Comparison of ENCODE assay signal across 31 mouse cellular contexts in the genomic region with DNA sequence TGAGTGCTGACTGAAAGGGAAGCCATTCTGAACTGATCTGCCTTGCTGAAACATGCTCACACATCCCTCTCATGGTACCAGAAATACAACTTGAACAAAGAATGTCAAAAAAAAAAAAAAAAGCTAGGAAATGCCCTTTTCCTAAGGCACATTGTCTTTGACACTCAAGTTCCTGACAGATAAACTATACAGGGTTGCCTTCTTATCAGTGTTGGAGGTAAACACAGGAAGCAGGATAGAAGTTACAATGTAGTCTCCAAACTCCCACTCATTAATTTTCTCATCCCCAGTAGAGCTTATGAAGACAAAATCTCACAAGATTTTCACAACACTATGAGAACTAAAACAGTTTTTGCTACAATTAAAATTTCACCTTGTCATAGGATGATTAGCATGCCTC. TPM values are rescaled to one million over a fixed set of nuclear protein-coding genes. Genes with fewer than 3 reads are reported as not detected.
A peak's percentile ranks its signal among the peaks of the same experiment; 100 is the strongest.
DNase-seq lines count a peak whose midpoint lies in the region; ATAC-seq and TF ChIP-seq lines count a peak whose summit lies in the region.
"Had no signal": no experiment of that assay in that cellular context is flagged by ENCODE, and none has a peak within 500 bp of the region (broad histone marks: within the 10 kb centered on the region; RNA-seq: fewer than 3 reads in every experiment).

No protein-coding gene starts in this region.

- H3K27ac ChIP-seq in heart, embryonic 13.5 days (replicated peaks): peak overlapping the region; percentile 42
- H3K27ac ChIP-seq in heart, embryonic 16.5 days (ENCODE audit: low read length): peak overlapping the region; percentile 48
- no peak overlapping the region for H3K27ac ChIP-seq in lung, embryonic 14.5 days (ENCODE audit: low read depth)
- H3K27ac ChIP-seq in lung, postnatal 0 days (ENCODE audit: low read length): peak overlapping the region; percentile 4; the same call in 1 of the 2 replicates
- H3K27ac ChIP-seq: forebrain, embryonic 10.5 days; forebrain, embryonic 13.5 days; heart, adult 2 months; hindbrain, embryonic 14.5 days; hindbrain, postnatal 0 days had no signal

- intact Hi-C loops in heart, postnatal 25 days (cut with DNase I): no loop called here
- intact Hi-C loops in heart, postnatal 14 days (cut with DNase I): no loop called here

- H3K9ac ChIP-seq in heart, embryonic 13.5 days: no peak overlapping the region
- no peak overlapping the region for H3K9ac ChIP-seq in heart, embryonic 16.5 days (ENCODE audit: low read length)
- no peak overlapping the region for H3K9ac ChIP-seq in lung, embryonic 14.5 days
- no peak overlapping the region for H3K9ac ChIP-seq in lung, postnatal 0 days (replicated peaks; ENCODE audit: low read depth)
- H3K9ac ChIP-seq: forebrain, embryonic 13.5 days; hindbrain, embryonic 14.5 days had no signal

- H3K4me2 ChIP-seq in heart, embryonic 13.5 days: no peak overlapping the region
- H3K4me2 ChIP-seq in heart, embryonic 16.5 days (ENCODE audit: low read depth, low read length): no peak overlapping the region
- no peak overlapping the region for H3K4me2 ChIP-seq in lung, embryonic 14.5 days
- H3K4me2 ChIP-seq in lung, postnatal 0 days (replicated peaks; ENCODE audit: low read depth, low read length): no peak overlapping the region
- H3K4me2 ChIP-seq: forebrain, embryonic 13.5 days; hindbrain, embryonic 14.5 days had no signal

- peaks cover 3% of the 10 kb centered on the region; the same call in 1 of the 2 replicates for H3K27me3 ChIP-seq in heart, embryonic 13.5 days (replicated peaks)
- H3K27me3 ChIP-seq in heart, embryonic 16.5 days (ENCODE audit: control insufficient read depth, insufficient read depth, low read length): no peaks in the 10 kb centered on the region; the same call in 1 of the 2 replicates
- H3K27me3 ChIP-seq in lung, embryonic 14.5 days (ENCODE audit: insufficient read depth, low read length): no peaks in the 10 kb centered on the region
- H3K27me3 ChIP-seq in lung, postnatal 0 days (replicated peaks; ENCODE audit: insufficient read depth, low read length): no peaks in the 10 kb centered on the region
- H3K27me3 ChIP-seq: CH12.LX had no signal

- peak; percentile 83 for TF ChIP-seq EP300 in lung, postnatal 0 days (IDR thresholded peaks at IDR 0.05)

- no peaks in the 10 kb centered on the region for H3K36me3 ChIP-seq in heart, embryonic 13.5 days
- no peaks in the 10 kb centered on the region for H3K36me3 ChIP-seq in heart, embryonic 16.5 days (ENCODE audit: control insufficient read depth, insufficient read depth)
- no peaks in the 10 kb centered on the region for H3K36me3 ChIP-seq in lung, embryonic 14.5 days (ENCODE audit: insufficient read depth)
- H3K36me3 ChIP-seq in lung, postnatal 0 days (ENCODE audit: insufficient read depth, low read length): no peaks in the 10 kb centered on the region
- H3K36me3 ChIP-seq: forebrain, embryonic 10.5 days; G1E had no signal

- peaks cover 17% of the 10 kb centered on the region for H3K4me1 ChIP-seq in heart, embryonic 13.5 days
- no peaks in the 10 kb centered on the region for H3K4me1 ChIP-seq in heart, embryonic 16.5 days (ENCODE audit: control insufficient read depth, insufficient read depth, low read length)
- no peaks in the 10 kb centered on the region for H3K4me1 ChIP-seq in lung, embryonic 14.5 days (ENCODE audit: insufficient read depth)
- H3K4me1 ChIP-seq in lung, postnatal 0 days (ENCODE audit: insufficient read depth, low read depth, low read length): no peaks in the 10 kb centered on the region
- H3K4me1 ChIP-seq: forebrain, embryonic 13.5 days had no signal

- DNase-seq in heart, postnatal 25 days (ENCODE audit: low spot score): no peak
- DNase-seq in heart, postnatal 14 days: no peak
- peak; percentile 37 for DNase-seq in lung, embryonic 14.5 days
- DNase-seq in lung, postnatal 25 days (ENCODE audit: low spot score): no peak
- peak; percentile 33 for DNase-seq in lung, postnatal 0 days (ENCODE audit: low spot score)
- DNase-seq in lung, adult 18-20 months: no peak
- DNase-seq: adrenal gland, postnatal 10 days; adrenal gland, postnatal 36 days; B cell, adult 2 months; cerebellum, adult 18-20 months; cerebellum, adult 9-10 months; cerebellum, postnatal 14 days; gastrocnemius, postnatal 10 days; gastrocnemius, postnatal 36 days; heart, adult 2 months; heart, postnatal 10 days had no signal

- no peak for TF ChIP-seq CTCF in lung, embryonic 14.5 days (IDR thresholded peaks at IDR 0.05; ENCODE audit: low read depth)
- no peak for TF ChIP-seq CTCF in lung, postnatal 0 days (IDR thresholded peaks at IDR 0.05)

- H3K4me3 ChIP-seq in heart, embryonic 13.5 days: no peak overlapping the region
- no peak overlapping the region for H3K4me3 ChIP-seq in heart, embryonic 16.5 days (ENCODE audit: low read length)
- no peak overlapping the region for H3K4me3 ChIP-seq in lung, embryonic 14.5 days (ENCODE audit: low read depth, low read length)
- no peak overlapping the region for H3K4me3 ChIP-seq in lung, postnatal 0 days (ENCODE audit: low read depth, low read length)
- H3K4me3 ChIP-seq: forebrain, embryonic 10.5 days; forebrain, embryonic 13.5 days; heart, adult 2 months had no signal

- ATAC-seq in heart, embryonic 13.5 days (ENCODE audit: extremely low read depth, insufficient number of reproducible peaks, low FRiP score, low TSS enrichment): no peak
- ATAC-seq in heart, embryonic 16.5 days (replicated peaks; ENCODE audit: extremely low read depth, insufficient read depth, low FRiP score): no peak; the same call in 1 of the 2 replicates
- peak; percentile 47; the same call in 1 of the 2 replicates for ATAC-seq in lung, embryonic 14.5 days (ENCODE audit: insufficient read depth)
- peak; percentile 58 for ATAC-seq in lung, postnatal 0 days
- ATAC-seq: forebrain, embryonic 13.5 days; forebrain, embryonic 16.5 days; hindbrain, postnatal 0 days; inflammation-experienced regulatory T-cells, adult 6 months; intestine, embryonic 16.5 days; Patski had no signal

- H3K9me3 ChIP-seq in heart, embryonic 13.5 days: no peaks in the 10 kb centered on the region
- no peaks in the 10 kb centered on the region for H3K9me3 ChIP-seq in heart, embryonic 16.5 days (replicated peaks; ENCODE audit: control insufficient read depth, low read length)
- H3K9me3 ChIP-seq in lung, embryonic 14.5 days (ENCODE audit: low read depth, low read length): no peaks in the 10 kb centered on the region
- H3K9me3 ChIP-seq in lung, postnatal 0 days (ENCODE audit: low read length): no peaks in the 10 kb centered on the region
- H3K9me3 ChIP-seq: forebrain, embryonic 10.5 days; forebrain, embryonic 13.5 days; G1E had no signal

RNA-seq across cellular contexts. Expression of a gene that starts 25.6 kb away (rescaled TPM):
- polyA plus RNA-seq in heart, embryonic 13.5 days (2015; fragmentation: Nextera tagmentation; extraction: Ambion mirVana): 3.8 and 4.1 TPM in 2 replicates
- 1 to 10 TPM; 2.9 to 4.7 TPM for total RNA-seq in heart, postnatal 25 days (2021)
- 3.4 and 4.0 TPM in 2 replicates for polyA plus RNA-seq in heart, embryonic 16.5 days (2015; fragmentation: Nextera tagmentation; extraction: Ambion mirVana)
- total RNA-seq in heart, postnatal 14 days (2021): 1 to 10 TPM; 6.5 to 9.0 TPM
- 11.8 and 12.2 TPM in 2 replicates for polyA plus RNA-seq in lung, embryonic 14.5 days (2014; fragmentation: Nextera tagmentation; extraction: Ambion mirVana)
- 5.0 and 5.8 TPM in 2 replicates for polyA plus RNA-seq in lung, postnatal 0 days (2015; fragmentation: Nextera tagmentation; extraction: Ambion mirVana)
- polyA plus RNA-seq: G1E; inflammation-experienced regulatory T-cells, adult 6 months had no signal

RNA-seq across cellular contexts. Expression of a gene that starts 38.1 kb away (rescaled TPM):
- 0.15 TPM in 1 of 2 replicates, not detected in the other for polyA plus RNA-seq in heart, embryonic 13.5 days (2015; fragmentation: Nextera tagmentation; extraction: Ambion mirVana)
- not detected for total RNA-seq in heart, postnatal 25 days (2021)
- 0.20 and 0.27 TPM in 2 replicates for polyA plus RNA-seq in heart, embryonic 16.5 days (2015; fragmentation: Nextera tagmentation; extraction: Ambion mirVana)
- not detected for total RNA-seq in heart, postnatal 14 days (2021)
- polyA plus RNA-seq in lung, embryonic 14.5 days (2014; fragmentation: Nextera tagmentation; extraction: Ambion mirVana): 0.24 and 0.47 TPM in 2 replicates
- polyA plus RNA-seq in lung, postnatal 0 days (2015; fragmentation: Nextera tagmentation; extraction: Ambion mirVana): 0.08 and 0.12 TPM in 2 replicates
- total RNA-seq: adrenal gland, adult 18-20 months; adrenal gland, postnatal 36 days; CH12.LX; G1E; gastrocnemius, adult 18-20 months; gastrocnemius, postnatal 10 days; gastrocnemius, postnatal 36 days; granulocyte monocyte progenitor cell, adult 5-6 weeks; heart, adult 2 months; heart, postnatal 10 days had no signal
- polyA plus RNA-seq: forebrain, embryonic 13.5 days; forebrain, embryonic 16.5 days; G1E; heart, adult 2 months; inflammation-experienced regulatory T-cells, adult 6 months; intestine, embryonic 16.5 days; Patski had no signal

Comparison
In these comparisons a context has a peak if more than half of its experiments do, and no peak if none do; other contexts are left out.
1. DNase-seq: peak in lung, embryonic 14.5 days (single experiment) and lung, postnatal 0 days (single experiment); none in heart, postnatal 25 days (single experiment), heart, postnatal 14 days (0 of 2), lung, postnatal 25 days (single experiment) and lung, adult 18-20 months (0 of 2).
2. ATAC-seq: peak in lung, embryonic 14.5 days (single experiment) and lung, postnatal 0 days (single experiment); none in heart, embryonic 13.5 days (single experiment) and heart, embryonic 16.5 days (single experiment).